Mouse (Mus musculus) layer of hippocampus, adult 2 months (tissue): ENCODE data around the gene Dcakd. TPM values are rescaled to one million over a fixed set of nuclear protein-coding genes. Genes with fewer than 3 reads are reported as not detected.
A peak's percentile ranks its signal among the peaks of the same experiment; 100 is the strongest.

Experiments used
- DNase-seq, 2 experiments: peaks; one replicate each; pipeline ENCODE4 v3.0.0; 2022; ENCODE audit warnings: low spot score in 2 of 2
- H3K27ac ChIP-seq: fragments of 200-600 bp; 2 replicates; pipeline ENCODE4 v1.8.1; 2022
- H3K4me3 ChIP-seq: fragments of 200-600 bp; 2 replicates; pipeline ENCODE4 v1.8.1; 2022; ENCODE audit warnings: mild to moderate bottlenecking
- CTCF ChIP-seq: fragments of 200-600 bp; conservative IDR thresholded peaks from 2 replicates; pipeline ENCODE4 v1.8.1; 2022; ENCODE audit warnings: antibody characterized with exemption, mild to moderate bottlenecking, moderate library complexity
- total RNA-seq, 2 experiments: library from RNA; stranded (reverse); gene quantifications; 2 replicates each; pipeline ENCODE4 v1.2.3; 2021

The Dcakd gene
- total RNA-seq, 2 experiments from 2014 or later = 77.1 to 80.3 TPM

DNA sequence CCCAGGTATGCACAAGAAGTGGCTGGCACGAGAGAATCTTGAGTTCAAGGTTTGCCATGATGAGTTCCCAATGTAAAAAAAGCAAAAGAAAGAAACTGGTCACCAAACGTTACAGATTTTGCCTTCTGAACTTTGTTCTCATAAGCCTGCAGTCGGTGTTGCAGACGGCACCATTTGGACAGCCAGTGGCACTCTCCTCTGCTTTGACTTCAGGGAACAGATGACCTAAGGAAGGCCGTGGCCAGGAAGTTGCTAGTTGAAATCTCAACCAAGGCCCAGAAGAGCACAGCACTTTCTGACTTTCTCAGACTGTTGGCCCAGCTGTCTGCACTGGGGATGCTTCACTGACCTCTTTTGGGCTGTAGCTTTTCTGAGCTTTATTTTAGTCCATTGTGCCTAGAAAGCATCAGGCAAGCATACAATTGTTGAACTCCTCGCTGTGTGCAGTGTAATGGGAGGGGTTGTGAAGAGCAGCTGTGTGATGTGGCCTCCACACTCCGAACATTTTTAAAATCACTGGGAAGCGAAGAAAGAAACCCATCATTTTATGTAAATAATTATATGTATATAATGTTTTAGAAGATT, 8.8 kb upstream of the Dcakd start:
- H3K4me3 ChIP-seq = no peak overlapping the region
- no peak for DNase-seq
- peak overlapping the region; percentile 91 for H3K27ac ChIP-seq
- TF ChIP-seq CTCF = no peak

DNA sequence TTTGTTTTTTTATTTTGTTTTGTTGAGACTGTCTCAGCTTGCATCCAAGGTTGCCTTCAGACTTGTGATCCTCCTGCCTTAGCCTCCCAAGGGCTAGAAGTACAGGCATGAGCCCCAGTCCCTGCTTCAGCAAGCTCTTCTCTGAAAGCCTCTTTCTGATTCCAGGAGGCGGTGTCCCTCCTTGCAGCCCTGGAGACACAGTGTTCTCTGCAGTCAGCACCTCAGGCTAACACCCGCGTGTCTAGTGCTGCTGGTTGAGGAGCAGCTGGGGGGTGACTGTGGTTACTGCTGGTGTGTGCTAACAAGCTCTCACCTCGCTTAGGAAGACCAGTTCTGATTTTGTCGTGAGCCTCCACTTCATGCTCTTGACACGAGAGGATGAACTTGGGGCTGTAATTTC, 6.9 kb upstream of the Dcakd start:
- H3K27ac ChIP-seq = peak overlapping the region; percentile 91
- DNase-seq = no peak
- no peak overlapping the region for H3K4me3 ChIP-seq
- TF ChIP-seq CTCF = no peak

DNA sequence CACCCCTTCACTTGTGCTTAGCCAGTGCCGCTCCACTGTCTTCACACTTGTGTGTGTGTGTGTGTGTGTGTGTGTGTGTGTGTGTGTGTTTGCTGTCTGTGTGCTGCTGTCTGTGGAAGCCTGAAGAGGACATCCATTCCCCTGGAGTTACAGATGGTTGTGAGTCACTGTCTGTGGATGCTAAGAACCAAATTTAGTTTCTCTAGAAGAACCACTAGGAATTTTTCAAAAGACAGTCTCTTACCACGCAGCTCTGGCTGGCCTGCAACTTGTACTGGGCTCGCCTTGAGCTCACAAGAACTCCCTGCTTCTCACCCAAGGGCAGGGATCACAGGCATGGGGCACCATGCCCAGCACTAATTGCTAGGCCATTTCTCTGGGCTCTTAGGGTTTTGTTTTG, 4.9 kb upstream of the Dcakd start:
- no peak overlapping the region for H3K4me3 ChIP-seq
- peak; percentile 50 to 67 for DNase-seq
- TF ChIP-seq CTCF = no peak
- peak overlapping the region; percentile 91 for H3K27ac ChIP-seq

DNA sequence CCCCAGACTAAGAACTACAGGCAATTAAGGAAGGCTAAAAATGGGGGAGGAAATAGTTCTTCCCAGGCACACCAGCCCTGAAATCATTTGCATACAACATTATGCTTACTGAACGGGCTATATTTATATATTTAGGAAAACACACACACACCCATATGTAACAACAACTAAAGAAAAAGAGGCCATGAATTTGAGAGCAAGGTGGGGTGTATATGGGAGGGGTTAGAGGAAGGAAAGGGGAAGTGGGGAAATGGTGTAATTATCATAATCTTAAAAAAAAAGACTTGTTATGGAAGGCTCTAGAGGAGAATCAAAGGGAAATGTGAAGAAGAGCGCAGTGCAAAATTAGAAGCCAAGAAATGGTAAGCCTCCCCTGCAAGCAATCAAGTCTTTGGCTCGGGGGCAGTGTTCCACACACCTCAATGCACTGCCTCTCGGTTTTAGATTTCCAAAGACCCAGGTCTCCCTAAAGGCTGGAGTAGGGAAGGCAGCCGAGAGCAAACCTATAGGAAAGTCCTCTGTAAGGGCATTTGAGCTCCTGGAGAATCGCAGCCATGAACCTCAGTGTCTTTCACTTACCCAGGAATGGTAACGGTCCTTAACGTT, 460 bp downstream of the Dcakd start:
- Histone ChIP-seq H3K27ac (peak overlapping the region; percentile 98), H3K4me3 (peak overlapping the region; percentile 68)
- DNase-seq = no peak
- no peak; the same call in 1 of the 2 replicates for TF ChIP-seq CTCF

DNA sequence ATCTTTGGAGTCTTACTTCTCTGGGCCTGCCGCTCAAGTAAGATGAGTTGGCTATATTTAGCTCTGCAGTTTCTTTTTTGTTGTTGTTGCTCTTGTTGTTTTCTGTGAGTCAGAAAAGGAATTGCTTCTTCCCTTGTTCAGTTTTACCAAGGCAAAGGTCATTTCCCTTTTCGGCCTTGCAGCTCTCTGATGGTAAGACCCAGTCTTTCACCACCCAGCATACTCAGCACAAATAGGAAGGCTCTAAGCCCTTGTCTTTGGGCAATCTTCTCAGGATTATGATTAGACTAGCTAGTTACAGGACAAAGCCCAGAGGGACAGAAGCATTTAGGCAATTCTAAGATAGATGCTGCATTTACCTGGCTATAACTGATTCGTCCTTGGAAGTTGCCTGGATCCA, 1.2 kb downstream of the Dcakd start:
- Histone ChIP-seq H3K4me3 (peak overlapping the region; percentile 68; the same call in 1 of the 2 replicates), H3K27ac (peak overlapping the region; percentile 98)
- no peak for TF ChIP-seq CTCF
- DNase-seq = no peak

DNA sequence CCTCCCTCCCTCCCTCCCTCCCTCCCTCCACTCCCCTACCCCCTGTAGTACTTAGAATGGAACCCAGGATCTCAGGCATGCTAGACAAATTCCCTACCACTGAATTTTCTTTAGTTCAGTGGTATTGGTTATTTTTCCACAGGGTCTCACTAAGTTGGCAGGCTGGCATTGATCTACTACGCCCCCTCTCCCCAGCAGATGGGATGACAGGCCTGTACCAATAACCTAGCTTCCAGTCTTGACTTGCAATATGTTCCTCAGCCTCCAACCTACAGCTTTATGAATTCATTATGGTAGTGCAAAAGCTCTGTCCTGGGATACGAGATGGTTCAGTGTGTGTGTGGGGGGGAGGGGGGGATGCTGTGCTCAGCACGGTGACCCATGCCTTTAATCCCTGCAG, 4.2 kb downstream of the Dcakd start:
- H3K27ac ChIP-seq = peak overlapping the region; percentile 98; the same call in 1 of the 2 replicates
- peak in 1 of 2 experiments; percentile 62 for DNase-seq
- no peak overlapping the region for H3K4me3 ChIP-seq
- TF ChIP-seq CTCF = peak; percentile 21; the same call in 1 of the 2 replicates

DNA sequence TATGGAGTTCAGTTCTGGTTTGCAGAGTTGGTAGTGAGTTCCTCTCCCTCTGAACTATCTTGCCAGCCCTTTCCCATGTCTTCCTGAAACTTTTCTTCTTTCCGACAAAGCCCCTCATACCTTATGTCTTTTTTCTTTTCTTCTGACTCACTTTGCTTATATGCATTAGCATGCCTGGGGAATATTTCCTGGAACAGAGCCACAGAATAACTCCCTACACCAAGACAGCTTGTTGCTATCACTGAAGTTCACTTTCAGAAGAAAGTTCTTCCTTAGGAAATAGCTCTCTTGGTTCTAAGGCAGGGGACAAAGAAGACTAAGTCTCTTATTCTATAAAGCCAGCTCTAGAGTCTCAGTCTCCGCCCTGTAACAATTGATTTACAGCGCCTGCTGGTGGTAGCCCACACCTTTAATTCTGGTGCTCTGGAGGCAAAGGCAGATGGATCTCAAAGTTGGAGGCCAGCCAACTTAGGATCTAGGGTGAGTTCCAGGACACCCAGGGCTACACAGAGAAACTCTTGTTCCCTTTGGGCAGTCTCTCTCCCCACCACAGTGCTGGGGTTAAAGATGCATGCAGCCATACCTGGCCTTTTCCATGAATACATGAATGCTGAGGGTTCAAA, 7.3 kb downstream of the Dcakd start:
- TF ChIP-seq CTCF = peak; percentile 46

DNA sequence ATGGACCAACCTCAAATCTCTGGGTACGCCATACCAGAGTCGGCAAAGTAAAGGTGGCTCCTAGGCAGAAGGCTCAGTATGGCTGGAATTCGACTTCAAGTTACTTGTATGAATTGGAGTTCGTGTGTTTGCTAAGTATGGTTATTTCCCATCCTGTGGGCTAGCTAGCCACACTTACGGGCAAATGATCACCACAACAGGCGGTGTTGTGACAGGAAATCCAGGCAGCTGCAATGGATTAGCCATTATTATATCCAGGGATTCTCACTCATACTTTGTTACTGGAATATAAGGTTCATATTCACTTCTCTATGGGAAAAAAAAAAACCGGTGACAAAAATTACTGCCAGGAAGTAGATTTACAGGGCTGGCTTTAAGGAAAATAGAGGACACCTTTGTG, 8.8 kb downstream of the Dcakd start:
- TF ChIP-seq CTCF = no peak
- DNase-seq = no peak
- Histone ChIP-seq H3K4me3 (no peak overlapping the region), H3K27ac (no peak overlapping the region)

More for the DNA sequence above, 7.3 kb downstream of the Dcakd start:
- Histone ChIP-seq H3K27ac (peak overlapping the region; percentile 16; the same call in 1 of the 2 replicates), H3K4me3 (no peak overlapping the region)
- DNase-seq = no peak

DNA sequence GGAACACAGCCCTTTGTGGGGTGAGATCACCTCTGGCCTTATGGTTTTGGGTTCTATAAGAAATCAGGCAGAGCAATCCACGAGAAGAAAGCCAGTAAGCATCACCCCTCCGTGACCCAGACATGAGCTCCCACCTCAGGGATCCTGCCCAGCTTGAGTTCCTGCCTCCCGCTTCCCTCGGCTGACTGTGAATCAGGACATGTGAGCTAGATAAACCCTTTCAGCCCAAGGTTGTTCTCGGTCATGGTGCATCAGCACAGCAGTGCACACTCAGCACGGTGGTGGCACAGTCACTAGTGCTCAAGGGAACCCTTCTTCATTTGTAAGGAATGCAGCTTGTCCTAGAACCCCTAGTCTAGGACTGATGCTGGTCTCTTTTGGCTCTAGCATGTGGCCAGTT, 9.3 kb downstream of the Dcakd start:
- no peak for DNase-seq
- TF ChIP-seq CTCF = no peak
- Histone ChIP-seq H3K27ac (no peak overlapping the region), H3K4me3 (no peak overlapping the region)

DNA sequence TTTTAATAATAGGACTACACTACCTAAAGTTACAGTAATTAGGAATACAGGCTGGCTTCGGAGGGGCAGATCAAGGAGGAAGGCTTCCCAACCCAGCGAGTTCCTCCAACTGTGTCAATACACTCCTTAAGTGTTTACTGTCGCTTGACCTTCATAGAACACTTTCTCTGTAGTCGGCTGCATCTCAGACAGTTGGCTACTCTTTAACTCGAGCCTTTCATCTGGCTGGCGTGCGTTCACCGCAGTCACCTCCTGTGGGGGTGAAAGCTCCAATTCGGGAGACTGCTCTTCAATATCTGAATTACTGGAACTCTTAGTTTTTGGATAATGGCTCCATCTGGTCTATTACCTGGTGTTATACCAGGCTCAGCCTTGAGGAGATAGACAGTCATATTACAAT, 10.5 kb downstream of the Dcakd start:
- DNase-seq = no peak
- no peak overlapping the region for H3K27ac ChIP-seq
- no peak for TF ChIP-seq CTCF
- H3K4me3 ChIP-seq = no peak overlapping the region

DNA sequence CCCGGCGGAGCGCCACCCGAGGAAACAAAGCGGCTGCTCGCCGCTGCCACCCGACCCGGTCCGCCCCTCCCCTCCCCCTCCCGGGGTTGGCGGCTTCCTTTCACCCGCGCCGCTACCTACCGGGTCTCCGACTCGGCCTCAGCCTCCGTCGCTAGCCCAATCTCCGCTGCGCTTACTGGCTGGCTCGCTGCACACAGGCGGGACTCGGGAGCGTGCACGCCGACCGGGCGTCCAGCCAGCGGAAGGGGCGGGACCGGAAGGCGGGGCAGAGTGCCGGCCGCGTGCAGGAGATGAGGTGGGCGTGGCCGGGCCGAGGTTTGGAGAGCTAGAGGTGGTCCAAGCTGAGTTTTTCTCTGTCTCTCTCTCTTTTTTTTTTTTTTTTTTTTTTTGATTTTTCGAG, 11.2 kb downstream of the Dcakd start:
- peak overlapping the region; percentile 85 for H3K4me3 ChIP-seq
- DNase-seq = peak; percentile 97 to 99
- no peak for TF ChIP-seq CTCF
- peak overlapping the region; percentile 94 for H3K27ac ChIP-seq

DNA sequence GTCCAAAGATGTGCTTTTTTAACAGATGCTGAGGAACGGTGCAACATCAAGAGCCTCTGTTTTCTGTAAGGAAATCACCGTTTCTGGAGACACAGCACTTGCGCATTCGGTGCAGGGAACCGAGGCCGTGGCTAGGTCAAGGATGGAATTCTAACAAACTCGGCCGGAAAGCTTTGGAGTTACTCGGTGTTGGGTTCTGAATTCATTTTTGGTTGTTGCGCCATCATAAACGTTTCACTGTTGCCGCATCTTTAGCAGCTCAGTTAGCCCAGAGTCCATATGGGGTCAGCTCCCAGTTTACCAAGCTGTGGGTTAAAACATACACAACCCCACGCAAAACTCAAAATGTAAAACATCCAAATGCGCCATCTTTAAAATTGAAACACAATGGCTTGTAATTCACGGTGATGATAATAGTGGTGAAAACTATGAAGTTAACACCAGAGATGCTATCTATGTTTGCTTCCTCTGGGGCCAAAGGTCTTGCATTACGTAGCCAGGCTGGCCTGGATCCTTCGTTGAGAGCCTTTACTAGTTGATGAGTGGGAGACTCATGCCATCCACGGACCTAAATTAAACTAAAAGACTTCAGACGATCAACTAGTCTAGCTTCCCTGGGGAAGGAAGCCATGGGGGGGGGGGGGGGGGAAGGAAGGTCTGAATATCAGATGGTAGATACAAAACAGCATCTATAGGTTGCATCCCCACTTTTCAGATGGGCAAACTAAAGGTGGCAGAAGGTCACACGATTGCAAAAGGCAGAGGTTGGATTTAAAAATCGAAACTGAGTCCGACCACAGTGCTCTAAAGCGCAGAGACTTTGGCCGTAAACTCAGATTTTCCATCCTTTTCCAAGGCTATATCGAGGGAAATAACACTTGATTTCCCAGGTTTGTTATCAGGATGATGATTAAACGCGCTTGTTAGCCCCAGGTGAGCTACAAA, 12.0 kb downstream of the Dcakd start:
- Histone ChIP-seq H3K27ac (peak overlapping the region; percentile 94), H3K4me3 (peak overlapping the region; percentile 85)
- TF ChIP-seq CTCF = no peak
- no peak for DNase-seq

DNA sequence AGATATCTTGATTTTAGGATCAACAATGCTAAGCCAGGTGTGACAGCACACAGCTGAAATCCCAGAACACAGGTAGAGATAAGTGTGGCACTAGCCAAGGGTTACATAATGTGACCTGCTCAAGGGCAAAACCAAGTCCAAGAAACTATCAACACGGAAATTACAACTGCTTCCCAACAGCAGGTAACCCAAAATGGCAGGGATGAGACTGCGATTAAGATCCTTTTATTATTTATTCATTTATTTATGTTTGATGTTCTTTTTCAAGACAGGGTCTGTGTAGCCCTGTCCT, 17.0 kb downstream of the Dcakd start:
- no peak for DNase-seq
- Histone ChIP-seq H3K27ac (peak overlapping the region; percentile 61; the same call in 1 of the 2 replicates), H3K4me3 (no peak overlapping the region)
- no peak for TF ChIP-seq CTCF
